Mouse (Mus musculus) R1 (cell line): ENCODE results near the gene Commd3.

Experiments
- DNase-seq: peaks from one replicate; pipeline ENCODE4 v3.0.0-alpha.2; 2018; ENCODE audit warnings: low read depth, low spot score

Commd3 gene

GRCm38 (mm10) chr2:18722208-18722830, 50.1 kb downstream of the Commd3 start:
- DNase-seq = no peak

GRCm38 (mm10) chr2:18724462-18724861, 52.3 kb downstream of the Commd3 start:
- DNase-seq = no peak
